Mouse (Mus musculus) kidney, adult 11 months (tissue): ENCODE measurements at regions not wholly inside any gene's neighbourhood (a gene's known extent, or its start where the extent isn't known, plus 50 kb on each side); places are given as distances from the start of the nearest gene placed in this dataset.

Source experiments
- DNase-seq: peaks from one replicate; pipeline ENCODE4 v3.0.0; 2022

GRCm38 (mm10) chr17:44420098-44421070 is 232.0 kb downstream of the Clic5 start:
- DNase-seq = no peak

GRCm38 (mm10) chr17:44422161-44422560 is 233.8 kb downstream of the Clic5 start:
- no peak for DNase-seq

GRCm38 (mm10) chr17:44422865-44423264 is 234.5 kb downstream of the Clic5 start:
- DNase-seq = no peak

- no peak for DNase-seq
Measured at GRCm38 (mm10) chr17:44423471-44423985, 235.1 kb downstream of the Clic5 start.

- DNase-seq = no peak
Measured at GRCm38 (mm10) chr17:44432524-44433295, 244.3 kb downstream of the Clic5 start.

- no peak for DNase-seq
Measured at GRCm38 (mm10) chr17:44433296-44433653, 244.9 kb downstream of the Clic5 start.

- DNase-seq = no peak
Measured at GRCm38 (mm10) chr17:44436536-44437043, 248.2 kb downstream of the Clic5 start.

GRCm38 (mm10) chr17:44438526-44438925 is 250.1 kb downstream of the Clic5 start:
- DNase-seq = no peak

GRCm38 (mm10) chr17:44443460-44443859 is 255.1 kb downstream of the Clic5 start:
- DNase-seq = no peak

GRCm38 (mm10) chr17:44445361-44445760 is 257.0 kb downstream of the Clic5 start:
- DNase-seq = no peak
